Mouse (Mus musculus) spleen, adult 2 months (tissue): ENCODE data around the gene Nup37.

Experiments
- CTCF ChIP-seq: fragments of 200-500 bp; IDR thresholded peaks from 2 replicates; pipeline ENCODE4 v1.5.1; 2011; ENCODE audit warnings: mild to moderate bottlenecking, inconsistent platforms; ENCODE audit not compliant: insufficient read depth, insufficient read length, insufficient replicate concordance; ENCODE audit errors: extremely low read depth
- POLR2A ChIP-seq: fragments of 200-500 bp; IDR thresholded peaks from 2 replicates; pipeline ENCODE4 v1.6.1; 2011; ENCODE audit warnings: low read depth, low read length, inconsistent platforms

DNA sequence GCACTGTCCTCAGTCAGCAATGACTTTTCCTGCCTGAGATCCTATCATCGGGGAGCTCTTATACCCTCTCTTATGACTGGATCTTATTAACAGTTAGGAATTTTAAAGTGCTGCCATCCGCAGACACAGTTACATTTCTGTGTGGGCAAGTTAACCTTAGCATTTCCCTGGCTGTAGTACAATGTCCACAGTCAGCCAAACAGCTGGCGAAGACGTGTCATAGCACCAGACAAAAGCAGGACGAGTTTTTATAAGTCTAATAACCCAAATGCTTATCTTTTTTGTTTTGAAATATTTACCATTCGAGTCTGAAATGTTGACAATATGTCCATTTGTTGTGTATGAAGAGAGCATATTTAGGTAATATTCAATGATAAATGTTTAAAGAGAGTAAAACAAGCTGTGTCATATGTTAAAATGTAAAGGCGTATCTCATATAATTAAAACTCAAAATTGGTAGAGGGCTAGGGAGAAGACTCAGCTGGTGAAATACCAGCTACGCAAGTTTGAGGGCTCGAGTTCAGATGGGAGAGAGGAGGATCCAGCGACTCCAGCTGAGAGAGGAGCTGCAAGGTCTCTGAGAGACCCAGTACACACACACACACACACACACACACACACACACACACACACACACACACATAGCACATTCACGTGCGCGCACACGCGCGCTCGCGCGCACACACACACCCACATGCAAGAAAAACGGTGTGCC, 68.2 kb downstream of the Nup37 start:
- no peak for TF ChIP-seq POLR2A
- no peak for TF ChIP-seq CTCF
